8 mouse cellular contexts compared by ENCODE assay signal in genomic region chr10:77146901-77147463, GRCm38 (mm10). TPM values are rescaled to one million over a fixed set of nuclear protein-coding genes. Genes with fewer than 3 reads are reported as not detected.
DNase-seq lines count a peak whose midpoint lies in the region; ATAC-seq and TF ChIP-seq lines count a peak whose summit lies in the region.

No protein-coding gene starts in this region.

- no peak for TF ChIP-seq CTCF in hindbrain, postnatal 0 days (IDR thresholded peaks at IDR 0.05; ENCODE audit: low read depth)

- no peak overlapping the region for H3K4me3 ChIP-seq in hindbrain, postnatal 0 days (ENCODE audit: low read length)
- H3K4me3 ChIP-seq in hindbrain, embryonic 14.5 days (replicated peaks; ENCODE audit: low read length): no peak overlapping the region
- no peak overlapping the region for H3K4me3 ChIP-seq in lung, embryonic 16.5 days (ENCODE audit: low read length)

- no peaks in the 10 kb centered on the region for H3K27me3 ChIP-seq in hindbrain, postnatal 0 days (ENCODE audit: insufficient read depth, low read length)
- H3K27me3 ChIP-seq in hindbrain, embryonic 14.5 days (ENCODE audit: control insufficient read depth, insufficient read depth, low read length): no peaks in the 10 kb centered on the region
- H3K27me3 ChIP-seq in lung, embryonic 16.5 days (ENCODE audit: control insufficient read depth, insufficient read depth, low read depth, low read length): no peaks in the 10 kb centered on the region

- peak overlapping the region; percentile 7; the same call in 1 of the 2 replicates for H3K27ac ChIP-seq in hindbrain, postnatal 0 days
- H3K27ac ChIP-seq in hindbrain, embryonic 14.5 days: no peak overlapping the region
- H3K27ac ChIP-seq in lung, embryonic 16.5 days (ENCODE audit: low read length): peak overlapping the region; percentile 71

- H3K9me3 ChIP-seq in hindbrain, postnatal 0 days (ENCODE audit: low read length): no peaks in the 10 kb centered on the region
- H3K9me3 ChIP-seq in hindbrain, embryonic 14.5 days (ENCODE audit: control insufficient read depth, low read length): no peaks in the 10 kb centered on the region
- H3K9me3 ChIP-seq in lung, embryonic 16.5 days (ENCODE audit: control insufficient read depth, low read length): no peaks in the 10 kb centered on the region

- peak; percentile 42 for DNase-seq in hindbrain, postnatal 0 days (ENCODE audit: low spot score)
- no peak for DNase-seq in hindbrain, embryonic 14.5 days (ENCODE audit: low spot score)
- peak; percentile 72 for DNase-seq in adrenal gland, postnatal 10 days
- DNase-seq in kidney, adult 11 months: peak; percentile 98
- no peak for DNase-seq in ovary, adult 18-20 months (ENCODE audit: low spot score)
- DNase-seq in cerebellum, adult 9-11 months: no peak

- H3K36me3 ChIP-seq in hindbrain, postnatal 0 days (ENCODE audit: insufficient read depth, low read length): no peaks in the 10 kb centered on the region
- H3K36me3 ChIP-seq in hindbrain, embryonic 14.5 days (replicated peaks; ENCODE audit: control insufficient read depth, insufficient read depth): no peaks in the 10 kb centered on the region
- H3K36me3 ChIP-seq in lung, embryonic 16.5 days (ENCODE audit: control insufficient read depth, insufficient read depth, low read length): no peaks in the 10 kb centered on the region

- H3K4me2 ChIP-seq in hindbrain, postnatal 0 days (ENCODE audit: low read depth, low read length): no peak overlapping the region
- H3K4me2 ChIP-seq in hindbrain, embryonic 14.5 days (replicated peaks): no peak overlapping the region
- H3K4me2 ChIP-seq in lung, embryonic 16.5 days (ENCODE audit: low read depth, low read length): no peak overlapping the region

- H3K9ac ChIP-seq in hindbrain, postnatal 0 days (replicated peaks; ENCODE audit: low read length): no peak overlapping the region
- H3K9ac ChIP-seq in hindbrain, embryonic 14.5 days: no peak overlapping the region
- no peak overlapping the region for H3K9ac ChIP-seq in lung, embryonic 16.5 days (ENCODE audit: low read length)

- peaks cover 18% of the 10 kb centered on the region for H3K4me1 ChIP-seq in hindbrain, postnatal 0 days (ENCODE audit: insufficient read depth, low read length)
- peaks cover 21% of the 10 kb centered on the region for H3K4me1 ChIP-seq in hindbrain, embryonic 14.5 days (replicated peaks; ENCODE audit: control insufficient read depth, insufficient read depth, low read length)
- peaks cover 48% of the 10 kb centered on the region for H3K4me1 ChIP-seq in lung, embryonic 16.5 days (replicated peaks; ENCODE audit: control insufficient read depth, insufficient read depth, low read length)

- WGBS in hindbrain, postnatal 0 days: 50% methylated on average over 4 of the region's 4 CpGs
- WGBS in hindbrain, embryonic 14.5 days: 62% methylated on average over 4 of the region's 4 CpGs
- 57% methylated on average over 4 of the region's 4 CpGs for WGBS in lung, embryonic 16.5 days

- ATAC-seq in hindbrain, postnatal 0 days: peak; percentile 36; the same call in 1 of the 2 replicates
- no peak for ATAC-seq in hindbrain, embryonic 14.5 days (ENCODE audit: low FRiP score)
- peak; percentile 49; the same call in 1 of the 2 replicates for ATAC-seq in lung, embryonic 16.5 days (ENCODE audit: low read depth)
- no peak for ATAC-seq in megakaryocyte-erythroid progenitor cell, adult 5-6 weeks (replicated peaks; ENCODE audit: low FRiP score, low TSS enrichment, poor library complexity, severe bottlenecking)

RNA-seq across cellular contexts. Expression of gene Col18a1, which starts 19.4 kb away (rescaled TPM):
- 47.5 and 57.7 TPM in 2 replicates for total RNA-seq in hindbrain, postnatal 0 days (2014; rRNA removed)
- 18.2 and 20.0 TPM in 2 replicates for polyA plus RNA-seq in hindbrain, postnatal 0 days (2015; fragmentation: Nextera tagmentation; extraction: Ambion mirVana)
- polyA plus RNA-seq in hindbrain, embryonic 14.5 days (2014; fragmentation: Nextera tagmentation; extraction: Ambion mirVana): 38.6 and 51.2 TPM in 2 replicates
- 100 to 1,000 TPM in 1 of 2 experiments, 10 to 100 TPM in 1; 85.2 to 159 TPM for total RNA-seq in adrenal gland, postnatal 10 days (2021)
- 298 and 315 TPM in 2 replicates for polyA plus RNA-seq in lung, embryonic 16.5 days (2015; fragmentation: Nextera tagmentation; extraction: Ambion mirVana)
- 0.37 TPM in 1 of 2 replicates, not detected in the other for total RNA-seq in megakaryocyte-erythroid progenitor cell, adult 5-6 weeks (2014; fragmentation: Nextera tagmentation)
- total RNA-seq in megakaryocyte-erythroid progenitor cell, adult 5-6 weeks (2017): 0.15 TPM in 1 of 2 replicates, not detected in the other

Comparison
In these comparisons a context has a peak if more than half of its experiments do, and no peak if none do; other contexts are left out.
1. ATAC-seq: peak in hindbrain, postnatal 0 days (single experiment) and lung, embryonic 16.5 days (single experiment); none in hindbrain, embryonic 14.5 days (single experiment) and megakaryocyte-erythroid progenitor cell, adult 5-6 weeks (single experiment).
2. DNase-seq: peak in hindbrain, postnatal 0 days (single experiment), adrenal gland, postnatal 10 days (single experiment) and kidney, adult 11 months (single experiment); none in hindbrain, embryonic 14.5 days (single experiment), ovary, adult 18-20 months (single experiment) and cerebellum, adult 9-11 months (single experiment).
3. RNA of gene Col18a1, which starts 19.4 kb away (total RNA-seq): 85.2 to 159 TPM in adrenal gland, postnatal 10 days and 47.5 to 57.7 TPM in hindbrain, postnatal 0 days; 0.15 to 0.37 TPM in megakaryocyte-erythroid progenitor cell, adult 5-6 weeks; every median in the first group is over 10 times any median in the second.